Mouse (Mus musculus): ENCODE measurements at regions not wholly inside any gene's neighbourhood (a gene's known extent, or its start where the extent isn't known, plus 50 kb on each side); places are given as distances from the start of the nearest gene placed in this dataset.

- no peak for TF ChIP-seq CTCF (conservative IDR thresholded peaks at IDR 0.05; ENCODE audit: low read length)
- no peak for TF ChIP-seq POU5F1 (IDR thresholded peaks at IDR 0.05; ENCODE audit: borderline replicate concordance, low read length)
Measured at GRCm38 (mm10) chr4:103441955-103442354, 128.3 kb downstream of the Oma1 start.
